Mouse (Mus musculus): ENCODE results near the gene Ugcg. TPM values are rescaled to one million over a fixed set of nuclear protein-coding genes. Genes with fewer than 3 reads are reported as not detected.
"Not testable (repeated sequence)": the region's sequence is repeated elsewhere in the genome, so short reads cannot be mapped to it uniquely, and the experiment has no call there.

Ugcg gene
- total and polyA plus RNA-seq, 2 experiments from 2014 or later, result 19.1 to 46.5 TPM

DNA sequence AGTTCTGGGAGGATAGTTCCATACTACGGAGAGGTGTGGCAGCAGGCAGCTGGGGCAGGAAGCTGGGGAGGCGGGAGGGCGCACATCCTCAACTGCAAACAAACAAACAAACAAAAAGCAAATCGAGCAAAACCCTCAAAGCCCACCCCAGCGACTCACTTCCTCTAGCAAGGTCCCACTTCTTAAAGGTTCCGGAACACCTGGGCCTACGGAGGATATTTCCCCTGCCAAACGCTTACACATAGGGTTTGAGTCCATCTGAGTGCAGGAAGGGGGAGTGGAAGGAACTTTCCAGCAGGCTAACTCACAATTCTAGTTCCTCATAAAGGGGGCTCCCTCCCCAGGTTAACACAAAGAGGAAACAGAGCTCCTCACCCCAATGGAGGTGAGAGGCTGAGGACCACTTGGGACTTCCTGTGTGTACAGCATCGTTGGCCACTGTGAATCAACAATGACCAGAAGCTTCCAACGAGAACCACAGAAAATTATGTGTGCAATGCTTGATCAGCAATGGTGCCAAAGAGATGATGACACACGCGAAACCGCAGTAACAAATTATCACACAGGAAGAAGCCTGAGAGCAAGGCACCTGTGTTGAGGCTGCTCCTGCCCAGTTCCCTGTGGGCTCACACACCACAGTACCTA lies 71.9 kb downstream of the Ugcg start:
- Histone ChIP-seq H3K36me3 (ENCODE audit: insufficient read depth, low read length) (no peaks in the 10 kb centered on the region), H3K9me3 (ENCODE audit: low read length) (no peaks in the 10 kb centered on the region), H3K4me2 (ENCODE audit: low read depth, low read length) (no peak overlapping the region), H3K9ac (replicated peaks; ENCODE audit: low read length) (no peak overlapping the region), H3K27ac (no peak overlapping the region), H3K27me3 (ENCODE audit: insufficient read depth, low read length) (no peaks in the 10 kb centered on the region), H3K4me1 (ENCODE audit: insufficient read depth, low read length) (no peaks in the 10 kb centered on the region), H3K4me3 (ENCODE audit: low read length) (no peak overlapping the region)
- WGBS, result 90% methylated on average over 13 of the region's 13 CpGs
- ATAC-seq (no peak), DNase-seq (ENCODE audit: low spot score) (no peak)
- no peak for TF ChIP-seq CTCF (IDR thresholded peaks at IDR 0.05; ENCODE audit: low read depth)

DNA sequence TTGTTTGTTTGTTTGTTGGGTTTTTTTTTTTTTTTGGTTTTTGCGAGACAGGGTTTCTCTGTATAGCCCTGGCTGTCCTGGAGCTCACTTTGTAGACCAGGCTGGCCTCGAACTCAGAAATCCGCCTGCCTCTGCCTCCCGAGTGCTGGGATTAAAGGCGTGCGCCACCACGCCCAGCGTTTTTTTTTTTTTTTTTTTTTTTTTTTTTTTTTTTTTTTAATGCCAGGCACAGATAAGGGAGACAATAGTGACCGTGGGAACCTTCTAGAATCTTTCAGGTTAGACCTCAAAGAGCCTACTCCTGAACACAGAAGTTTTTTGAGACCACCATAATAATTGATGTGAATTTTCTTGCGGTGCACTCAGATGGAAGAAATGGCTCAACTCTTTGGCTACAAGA lies 72.5 kb downstream of the Ugcg start:
- H3K27ac ChIP-seq; H3K4me3 ChIP-seq (ENCODE audit: low read length); H3K9ac ChIP-seq (replicated peaks; ENCODE audit: low read length); H3K9me3 ChIP-seq (ENCODE audit: low read length); H3K27me3 ChIP-seq (ENCODE audit: insufficient read depth, low read length); H3K4me2 ChIP-seq (ENCODE audit: low read depth, low read length); H3K4me1 ChIP-seq (ENCODE audit: insufficient read depth, low read length); ATAC-seq; DNase-seq (ENCODE audit: low spot score); H3K36me3 ChIP-seq (ENCODE audit: insufficient read depth, low read length): not testable (repeated sequence)
- 93% methylated on average over 8 of the region's 10 CpGs for WGBS

DNA sequence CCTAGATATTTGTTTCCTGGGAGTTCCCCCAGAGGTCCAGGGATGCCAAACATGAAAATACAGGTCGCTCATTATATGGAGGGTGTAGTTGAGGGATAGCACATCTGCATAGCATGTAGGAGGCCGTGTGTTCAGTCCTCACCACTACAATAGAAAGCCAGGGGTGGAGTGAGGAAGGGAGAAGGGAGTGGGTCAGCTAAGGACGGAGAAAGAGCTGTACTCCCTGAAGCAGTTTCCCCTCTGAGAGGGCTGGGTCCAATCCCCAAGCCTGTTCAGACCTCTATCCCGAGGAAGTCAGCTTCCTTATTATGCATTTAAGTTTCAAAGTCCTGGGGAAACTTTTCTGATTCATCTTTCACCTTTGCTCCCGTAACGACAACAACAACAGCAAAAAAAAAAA lies 73.1 kb downstream of the Ugcg start:
- Histone ChIP-seq H3K27ac (no peak overlapping the region), H3K9me3 (ENCODE audit: low read length) (no peaks in the 10 kb centered on the region), H3K4me3 (ENCODE audit: low read length) (no peak overlapping the region), H3K4me2 (ENCODE audit: low read depth, low read length) (no peak overlapping the region), H3K36me3 (ENCODE audit: insufficient read depth, low read length) (no peaks in the 10 kb centered on the region), H3K4me1 (ENCODE audit: insufficient read depth, low read length) (no peaks in the 10 kb centered on the region), H3K9ac (replicated peaks; ENCODE audit: low read length) (no peak overlapping the region), H3K27me3 (ENCODE audit: insufficient read depth, low read length) (no peaks in the 10 kb centered on the region)
- TF ChIP-seq CTCF (IDR thresholded peaks at IDR 0.05; ENCODE audit: low read depth), result no peak
- 65% methylated on average over 6 of the region's 6 CpGs for whole genome bisulfite sequencing
- DNase-seq (ENCODE audit: low spot score), result no peak
- no peak for ATAC-seq

DNA sequence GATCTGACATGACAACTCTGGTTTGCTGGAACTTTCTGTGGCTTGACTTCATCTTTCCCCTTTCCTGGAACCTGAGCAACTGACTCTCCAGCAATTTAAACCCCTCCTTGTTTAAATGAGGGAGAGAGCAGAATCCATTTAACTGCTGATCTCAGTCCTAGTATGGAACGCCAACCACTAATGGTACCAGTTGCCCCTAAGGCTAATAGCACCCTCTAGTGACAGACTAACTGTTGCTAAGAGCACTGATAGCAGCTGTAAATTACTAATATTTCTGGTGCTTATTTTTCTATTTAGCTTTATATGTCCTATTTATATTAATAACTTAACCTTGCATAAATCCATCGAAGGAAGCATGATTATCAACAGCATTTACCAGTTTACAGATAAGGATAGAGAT lies 74.4 kb downstream of the Ugcg start:
- TF ChIP-seq CTCF (IDR thresholded peaks at IDR 0.05; ENCODE audit: low read depth), result no peak
- no peaks in the 10 kb centered on the region for H3K9me3 ChIP-seq (ENCODE audit: low read length)
- no peak overlapping the region for H3K4me3 ChIP-seq (ENCODE audit: low read length)
- no peak overlapping the region for H3K4me2 ChIP-seq (ENCODE audit: low read depth, low read length)
- H3K36me3 ChIP-seq (ENCODE audit: insufficient read depth, low read length), result no peaks in the 10 kb centered on the region
- H3K27me3 ChIP-seq (ENCODE audit: insufficient read depth, low read length), result no peaks in the 10 kb centered on the region
- DNase-seq (ENCODE audit: low spot score), result no peak
- no peak overlapping the region for H3K27ac ChIP-seq
- no peak for ATAC-seq
- 88% methylated on average over 2 of the region's 2 CpGs for WGBS
- H3K9ac ChIP-seq (replicated peaks; ENCODE audit: low read length), result no peak overlapping the region
- H3K4me1 ChIP-seq (ENCODE audit: insufficient read depth, low read length), result no peaks in the 10 kb centered on the region

DNA sequence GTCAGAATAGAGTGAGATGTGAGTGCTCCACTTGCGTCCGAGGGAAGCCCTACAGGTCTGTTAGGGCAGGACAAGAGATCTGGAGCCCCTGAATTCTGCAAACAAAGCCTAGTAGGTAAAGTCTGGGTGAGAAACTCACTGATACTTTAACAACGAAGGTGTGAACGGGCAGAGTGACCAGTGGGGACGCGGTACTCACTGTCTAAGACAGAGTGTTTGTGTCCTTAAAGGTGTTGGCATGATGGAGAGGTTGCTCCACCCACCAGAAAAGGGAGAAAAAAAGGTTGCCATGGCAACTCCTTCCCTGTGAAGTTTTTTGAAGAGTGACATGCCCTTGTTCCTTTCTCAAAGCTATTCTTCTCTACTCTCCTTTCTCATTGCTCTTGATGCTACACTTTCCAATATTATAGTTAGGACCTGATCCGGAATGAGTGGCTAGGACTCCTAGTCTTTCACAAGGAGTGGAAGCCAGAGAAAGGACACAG lies 75.6 kb downstream of the Ugcg start:
- no peak for TF ChIP-seq CTCF (IDR thresholded peaks at IDR 0.05; ENCODE audit: low read depth)
- Histone ChIP-seq H3K9me3 (ENCODE audit: low read length) (no peaks in the 10 kb centered on the region), H3K36me3 (ENCODE audit: insufficient read depth, low read length) (no peaks in the 10 kb centered on the region), H3K9ac (replicated peaks; ENCODE audit: low read length) (no peak overlapping the region), H3K27me3 (ENCODE audit: insufficient read depth, low read length) (no peaks in the 10 kb centered on the region), H3K4me1 (ENCODE audit: insufficient read depth, low read length) (no peaks in the 10 kb centered on the region), H3K4me2 (ENCODE audit: low read depth, low read length) (no peak overlapping the region), H3K4me3 (ENCODE audit: low read length) (no peak overlapping the region), H3K27ac (no peak overlapping the region)
- 86% methylated on average over 7 of the region's 7 CpGs for WGBS
- ATAC-seq (no peak), DNase-seq (ENCODE audit: low spot score) (no peak)

DNA sequence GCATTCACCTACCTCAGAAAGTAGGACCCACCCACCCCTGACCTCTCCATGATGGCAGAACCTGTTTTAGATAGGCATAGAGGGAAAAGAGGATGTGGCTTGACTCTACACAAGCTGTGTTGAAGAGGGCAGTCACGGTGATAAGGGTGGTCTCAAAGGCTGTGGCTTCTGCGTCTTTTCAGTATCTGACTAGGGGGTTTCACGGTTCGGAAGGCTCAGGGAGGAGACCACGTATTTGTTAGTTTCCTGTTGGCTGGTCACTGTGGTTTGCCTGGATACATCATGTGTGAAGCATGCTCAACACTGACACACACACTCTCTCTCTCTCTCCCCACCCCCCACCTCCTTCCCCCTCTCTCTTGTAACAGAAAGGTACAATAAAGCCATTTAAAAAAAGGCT lies 76.1 kb downstream of the Ugcg start:
- ATAC-seq, result no peak
- 79% methylated on average over 5 of the region's 5 CpGs for WGBS
- H3K4me1 ChIP-seq (ENCODE audit: insufficient read depth, low read length), result no peaks in the 10 kb centered on the region
- H3K4me2 ChIP-seq (ENCODE audit: low read depth, low read length), result no peak overlapping the region
- no peak overlapping the region for H3K4me3 ChIP-seq (ENCODE audit: low read length)
- no peak overlapping the region for H3K9ac ChIP-seq (replicated peaks; ENCODE audit: low read length)
- no peak overlapping the region for H3K27ac ChIP-seq
- H3K9me3 ChIP-seq (ENCODE audit: low read length), result no peaks in the 10 kb centered on the region
- no peak for TF ChIP-seq CTCF (IDR thresholded peaks at IDR 0.05; ENCODE audit: low read depth)
- H3K36me3 ChIP-seq (ENCODE audit: insufficient read depth, low read length), result no peaks in the 10 kb centered on the region
- no peak for DNase-seq (ENCODE audit: low spot score)
- H3K27me3 ChIP-seq (ENCODE audit: insufficient read depth, low read length), result no peaks in the 10 kb centered on the region

DNA sequence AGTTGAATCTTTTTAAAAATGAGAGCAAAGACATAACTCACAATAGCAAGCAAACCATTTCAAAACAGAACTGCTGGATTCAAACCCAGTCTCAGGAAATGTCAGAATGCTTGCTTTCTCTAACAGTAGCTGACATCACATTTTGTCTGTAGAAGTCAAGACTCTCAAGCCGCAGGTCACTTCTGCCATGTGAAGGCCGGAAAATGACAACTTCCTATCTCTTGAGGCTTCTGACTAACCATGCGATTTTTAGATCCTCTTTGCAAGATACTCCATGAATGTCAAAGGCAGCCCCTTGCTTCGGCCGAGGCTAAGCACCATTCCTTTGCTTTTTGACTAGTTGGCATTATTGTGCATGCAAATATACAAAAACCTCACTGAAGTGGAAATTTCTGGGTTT lies 76.6 kb downstream of the Ugcg start:
- Histone ChIP-seq H3K4me3 (ENCODE audit: low read length) (no peak overlapping the region), H3K4me2 (ENCODE audit: low read depth, low read length) (no peak overlapping the region), H3K27me3 (ENCODE audit: insufficient read depth, low read length) (no peaks in the 10 kb centered on the region), H3K27ac (no peak overlapping the region), H3K9ac (replicated peaks; ENCODE audit: low read length) (no peak overlapping the region), H3K36me3 (ENCODE audit: insufficient read depth, low read length) (no peaks in the 10 kb centered on the region), H3K4me1 (ENCODE audit: insufficient read depth, low read length) (no peaks in the 10 kb centered on the region), H3K9me3 (ENCODE audit: low read length) (no peaks in the 10 kb centered on the region)
- DNase-seq (ENCODE audit: low spot score) (no peak), ATAC-seq (no peak)
- no peak for TF ChIP-seq CTCF (IDR thresholded peaks at IDR 0.05; ENCODE audit: low read depth)
- 89% methylated on average over 5 of the region's 5 CpGs for WGBS

Other genes starting within 250 kb of the Ugcg start
- gene Zkscan16, start 245.6 kb upstream of the Ugcg start, total RNA-seq (2014; rRNA removed), result 4.1 and 4.2 TPM in 2 replicates
- 1.8 and 2.3 TPM in 2 replicates for gene Zkscan16, start 245.6 kb upstream of the Ugcg start, polyA plus RNA-seq (2015; fragmentation: Nextera tagmentation; extraction: Ambion mirVana)
- gene Ptgr1, start 202.1 kb upstream of the Ugcg start, total RNA-seq (2014; rRNA removed), result 1.3 and 3.1 TPM in 2 replicates
- 5.6 and 6.0 TPM in 2 replicates for gene Ptgr1, start 202.1 kb upstream of the Ugcg start, polyA plus RNA-seq (2015; fragmentation: Nextera tagmentation; extraction: Ambion mirVana)
- 2.7 and 5.2 TPM in 2 replicates for gene Dnajc25, start 194.2 kb upstream of the Ugcg start, total RNA-seq (2014; rRNA removed)
- gene Dnajc25, start 194.2 kb upstream of the Ugcg start, polyA plus RNA-seq (2015; fragmentation: Nextera tagmentation; extraction: Ambion mirVana), result 9.2 and 9.4 TPM in 2 replicates
- gene Gm20503, start 186.0 kb upstream of the Ugcg start, total RNA-seq (2014; rRNA removed), result not detected in 2 replicates
- gene Gm20503, start 186.0 kb upstream of the Ugcg start, polyA plus RNA-seq (2015; fragmentation: Nextera tagmentation; extraction: Ambion mirVana), result 11.7 and 18.2 TPM in 2 replicates
- 86.0 and 104 TPM in 2 replicates for gene Gng10, start 154.2 kb upstream of the Ugcg start, total RNA-seq (2014; rRNA removed)
- 184 and 189 TPM in 2 replicates for gene Gng10, start 154.2 kb upstream of the Ugcg start, polyA plus RNA-seq (2015; fragmentation: Nextera tagmentation; extraction: Ambion mirVana)
- gene AI481877, start 50.3 kb upstream of the Ugcg start, total RNA-seq (2014; rRNA removed), result not detected in 2 replicates
- 0.05 TPM in 1 of 2 replicates, not detected in the other for gene AI481877, start 50.3 kb upstream of the Ugcg start, polyA plus RNA-seq (2015; fragmentation: Nextera tagmentation; extraction: Ambion mirVana)
- gene Susd1, start 249.4 kb downstream of the Ugcg start, total RNA-seq (2014; rRNA removed), result 9.4 and 10.8 TPM in 2 replicates
- gene Susd1, start 249.4 kb downstream of the Ugcg start, polyA plus RNA-seq (2015; fragmentation: Nextera tagmentation; extraction: Ambion mirVana), result 2.2 and 2.7 TPM in 2 replicates

All from hindbrain, postnatal 0 days (tissue).